Mouse (Mus musculus) cerebral cortex, adult 2 months (tissue): ENCODE data around the gene 4930438A08Rik.

ENCODE experiments used
- WGBS: fragments of 180-500 bp; shearing (Covaris S2); methylation state at CpG from one replicate; pipeline ENCODE4 v1.1.7; 2018; 5-methylcytosine and 5-hydroxymethylcytosine counted together

4930438A08Rik gene

GRCm38 (mm10) chr11:58274572-58274971 lies at the start of gene 4930438A08Rik:
4930438A08Rik (plus strand) TSS chr11:58274799.
- 57% methylated on average over 2 of the region's 2 CpGs for WGBS

- WGBS: 85% methylated on average over 2 of the region's 2 CpGs
These were observed 49.7 kb upstream of the 4930438A08Rik start for GRCm38 (mm10) chr11:58224872-58225271.

GRCm38 (mm10) chr11:58225655-58226054 lies 48.9 kb upstream of the 4930438A08Rik start:
- 17% methylated on average over 5 of the region's 5 CpGs for WGBS

DNA sequence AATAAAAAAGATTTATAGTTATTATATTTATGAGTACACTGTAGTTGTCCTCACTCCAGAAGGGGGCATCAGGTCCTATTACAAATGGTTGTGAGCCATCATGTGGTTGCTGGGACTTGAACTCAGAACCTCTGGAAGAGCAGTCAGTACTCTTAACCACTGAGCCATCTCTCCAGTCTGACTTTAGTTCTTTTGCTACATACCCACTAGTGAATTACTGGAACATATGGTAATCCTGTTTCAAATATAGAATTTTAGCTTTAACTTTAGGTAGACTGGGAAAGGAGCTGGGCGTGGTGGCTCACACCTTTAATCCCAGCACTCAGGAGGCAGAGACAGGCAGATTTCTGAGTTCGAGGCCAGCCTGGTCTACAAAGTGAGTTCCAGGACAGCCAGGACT lies 46.6 kb upstream of the 4930438A08Rik start:
- 85% methylated on average over 2 of the region's 2 CpGs for WGBS

GRCm38 (mm10) chr11:58230396-58230910 lies 44.1 kb upstream of the 4930438A08Rik start:
- WGBS: 73% methylated on average over 16 of the region's 16 CpGs

DNA sequence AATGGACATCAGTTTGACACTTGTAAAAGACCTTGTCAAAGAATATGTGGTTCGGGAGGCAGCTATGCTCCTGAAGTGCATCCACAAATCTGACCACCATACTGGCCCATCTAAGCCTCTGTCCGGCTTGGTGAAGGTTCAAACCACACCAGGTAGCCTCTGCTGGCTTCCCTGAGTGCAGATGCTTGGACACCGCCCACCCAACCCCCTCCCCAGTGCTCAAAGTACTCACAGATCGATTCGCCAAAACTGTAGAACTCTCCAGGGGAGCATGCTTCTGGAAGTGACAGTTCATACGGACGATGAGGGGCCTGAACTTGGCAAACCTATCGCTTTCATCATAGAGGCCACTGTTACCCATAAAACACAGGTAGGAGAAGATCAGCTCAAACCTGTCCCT lies 43.4 kb upstream of the 4930438A08Rik start:
- WGBS: 89% methylated on average over 8 of the region's 8 CpGs

GRCm38 (mm10) chr11:58234551-58234950 lies 40.0 kb upstream of the 4930438A08Rik start:
- WGBS: 79% methylated on average over 3 of the region's 3 CpGs

DNA sequence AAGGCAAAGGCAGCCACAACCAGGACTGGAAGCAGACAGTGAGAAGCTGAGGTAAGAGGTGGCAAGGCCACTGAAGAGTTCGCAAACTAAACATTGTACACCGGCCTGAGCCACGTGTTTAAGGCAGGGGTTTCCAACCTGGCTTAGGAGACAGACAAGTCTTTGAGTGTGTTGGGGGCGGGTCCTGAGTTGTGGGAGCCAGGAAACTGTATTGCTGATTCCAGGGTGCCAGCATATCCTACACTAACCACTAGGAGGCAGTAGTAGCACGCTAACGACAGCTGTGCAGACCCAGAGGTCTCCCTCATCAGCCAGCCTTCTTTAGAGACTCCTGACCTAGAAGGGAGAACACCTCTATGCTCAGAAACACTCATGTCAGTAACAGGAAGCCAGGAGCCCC lies 39.4 kb upstream of the 4930438A08Rik start:
- 31% methylated on average over 6 of the region's 6 CpGs for WGBS

DNA sequence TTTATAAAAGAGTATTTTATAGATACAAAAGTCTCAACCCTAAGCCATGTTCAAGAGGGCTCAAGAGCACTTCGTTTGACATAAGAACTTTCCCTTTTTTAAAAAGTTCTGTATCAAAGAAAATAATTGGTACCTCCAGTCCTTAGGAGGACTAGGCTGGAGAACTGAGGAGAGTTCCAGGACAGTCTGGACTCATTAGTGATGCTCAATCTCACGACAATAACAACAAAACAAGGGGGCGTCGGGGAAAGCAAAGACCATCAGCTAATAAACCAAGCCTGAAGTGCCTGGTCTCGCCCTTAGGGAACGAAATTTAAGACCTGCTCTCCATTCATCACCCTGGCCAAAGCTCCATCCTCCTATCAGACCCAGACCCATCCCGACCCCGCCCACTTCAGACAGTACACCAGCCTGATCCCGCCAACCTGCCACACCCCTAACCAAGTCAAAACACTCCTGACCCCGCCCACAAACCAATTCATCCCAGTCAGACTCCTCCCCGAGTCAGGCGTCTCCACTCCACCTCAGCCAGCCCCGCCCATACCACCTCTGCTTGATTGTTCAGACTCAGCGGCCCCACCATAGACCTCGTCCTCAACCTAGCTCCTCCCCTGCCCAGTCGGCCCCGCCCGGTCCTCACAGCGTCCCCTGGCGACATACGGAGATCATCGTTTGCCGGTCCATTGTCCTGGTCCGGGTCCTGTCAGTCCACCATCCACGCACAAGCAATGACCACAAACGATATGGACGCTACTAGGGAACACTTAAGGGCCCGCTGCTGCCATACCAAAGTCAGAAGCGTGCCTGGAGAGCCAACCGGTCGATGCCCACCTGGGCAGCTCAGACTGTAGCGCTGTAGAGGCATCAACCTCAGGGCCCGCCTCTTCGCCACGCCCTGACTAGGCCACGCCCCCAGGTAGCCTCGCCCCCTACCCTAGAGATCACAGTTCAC lies 35.5 kb upstream of the 4930438A08Rik start:
- WGBS: 4% methylated on average over 37 of the region's 37 CpGs

DNA sequence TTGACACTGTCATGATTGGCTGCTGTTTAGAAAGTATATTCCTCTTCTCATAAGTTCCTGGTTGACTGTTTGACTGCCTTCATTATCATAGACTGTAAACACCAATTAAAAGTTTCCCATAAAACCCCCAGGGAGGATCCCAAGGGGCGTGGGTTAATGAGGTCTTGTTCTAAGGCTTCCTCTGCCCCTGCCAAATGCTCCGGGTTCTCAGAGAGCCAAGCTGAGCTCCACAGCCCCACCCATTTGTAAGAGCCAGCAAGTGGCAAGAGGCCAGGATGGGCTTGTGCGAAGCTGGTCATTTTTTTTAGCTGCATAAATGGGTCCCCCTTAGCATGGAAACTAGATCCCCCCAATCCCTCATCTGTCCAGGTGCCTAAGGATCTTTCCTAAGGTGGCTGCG lies 27.3 kb upstream of the 4930438A08Rik start:
- WGBS: 32% methylated on average over 4 of the region's 4 CpGs

DNA sequence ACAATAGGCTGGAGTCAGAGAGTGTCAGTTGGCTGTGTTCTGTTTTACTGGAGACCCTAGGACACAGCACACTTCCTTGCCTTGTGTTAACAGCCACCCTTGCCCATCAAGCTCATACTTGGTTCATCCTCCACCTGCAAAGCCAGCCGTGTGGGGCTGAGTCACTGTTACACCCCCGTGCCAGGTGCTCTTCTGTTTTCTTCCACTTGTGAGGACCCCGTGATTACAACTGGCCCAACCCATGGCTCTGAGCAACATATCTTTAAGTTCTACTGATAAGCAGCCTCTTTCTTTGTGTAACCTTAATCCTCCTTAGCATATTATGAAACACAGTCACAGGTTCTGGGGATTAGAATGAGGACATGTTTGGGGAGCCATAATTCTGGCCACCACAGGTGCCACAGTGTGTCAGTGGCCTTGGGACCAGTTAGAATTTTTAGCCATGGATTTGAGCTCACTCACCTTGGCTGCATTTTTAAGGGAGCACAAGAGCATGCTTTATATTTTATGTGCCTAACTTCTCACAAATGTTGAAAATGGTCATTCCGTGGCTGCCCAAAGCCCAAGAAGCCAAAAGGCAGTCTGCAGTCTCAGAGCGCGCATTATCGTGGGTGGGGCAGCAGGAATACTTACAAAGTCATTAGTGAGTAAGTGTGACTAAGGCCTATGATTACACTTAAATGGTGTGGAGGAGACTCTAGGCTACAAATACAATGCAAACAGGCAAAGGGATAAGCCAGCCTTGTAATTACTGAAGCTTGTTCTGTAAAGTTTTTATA lies 25.2 kb upstream of the 4930438A08Rik start:
- 85% methylated on average over 7 of the region's 7 CpGs for WGBS

GRCm38 (mm10) chr11:58250550-58250949 lies 24.0 kb upstream of the 4930438A08Rik start:
- 82% methylated on average over 5 of the region's 5 CpGs for WGBS

DNA sequence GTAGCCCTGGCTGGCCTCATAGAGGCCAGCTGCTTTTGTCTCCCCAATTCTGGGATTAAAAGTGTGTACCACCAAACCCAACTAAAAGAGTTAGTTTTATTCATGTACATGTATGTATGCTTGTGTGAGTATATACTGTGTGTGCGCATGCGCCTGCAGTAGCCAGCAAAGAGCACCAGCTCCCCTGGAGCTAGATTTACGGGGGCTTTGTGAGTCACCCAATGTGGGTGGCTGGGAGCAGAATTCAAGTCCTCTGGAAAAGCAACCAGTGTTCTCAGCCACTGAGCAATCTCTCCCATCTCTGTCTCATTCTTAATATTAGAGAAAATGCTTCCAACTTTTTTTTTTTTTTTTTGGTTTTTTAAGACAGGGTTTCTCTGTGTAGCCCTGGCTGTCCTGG lies 20.2 kb upstream of the 4930438A08Rik start:
- 77% methylated on average over 3 of the region's 3 CpGs for WGBS

- WGBS: 87% methylated on average over 5 of the region's 5 CpGs
These were observed 16.8 kb upstream of the 4930438A08Rik start for GRCm38 (mm10) chr11:58257816-58258215.

- 85% methylated on average over 4 of the region's 4 CpGs for WGBS
These were observed 14.4 kb upstream of the 4930438A08Rik start for GRCm38 (mm10) chr11:58260156-58260555.

- 92% methylated on average over 4 of the region's 4 CpGs for WGBS
These were observed 12.8 kb upstream of the 4930438A08Rik start for GRCm38 (mm10) chr11:58261826-58262225.

DNA sequence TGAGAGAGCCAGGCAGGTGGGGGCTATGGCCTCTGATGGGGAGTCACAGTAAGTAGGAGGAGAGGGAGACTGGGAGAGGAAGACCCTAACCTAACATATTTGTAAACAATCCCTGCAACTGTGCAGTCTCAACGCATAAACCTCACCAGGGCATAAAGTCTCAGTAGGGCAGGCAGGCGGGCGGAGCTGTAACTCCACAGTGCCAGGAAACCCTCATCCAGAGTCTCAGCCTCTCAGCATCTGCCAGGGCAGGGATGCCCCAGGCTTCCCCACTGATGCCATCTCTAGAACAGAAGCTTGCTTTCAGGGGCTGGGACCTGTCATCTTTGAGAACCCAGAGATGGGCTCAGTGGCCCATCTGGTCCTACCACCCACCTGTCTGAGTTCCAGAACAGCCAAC lies 12.3 kb upstream of the 4930438A08Rik start:
- 85% methylated on average over 3 of the region's 3 CpGs for WGBS

GRCm38 (mm10) chr11:58263516-58263915 lies 11.1 kb upstream of the 4930438A08Rik start:
- WGBS: 85% methylated on average over 2 of the region's 2 CpGs

- 86% methylated on average over 9 of the region's 9 CpGs for WGBS
These were observed 10.1 kb upstream of the 4930438A08Rik start for GRCm38 (mm10) chr11:58264546-58264945.

- WGBS: 96% methylated on average over 3 of the region's 3 CpGs
These were observed 6.3 kb upstream of the 4930438A08Rik start for GRCm38 (mm10) chr11:58268285-58268684.

DNA sequence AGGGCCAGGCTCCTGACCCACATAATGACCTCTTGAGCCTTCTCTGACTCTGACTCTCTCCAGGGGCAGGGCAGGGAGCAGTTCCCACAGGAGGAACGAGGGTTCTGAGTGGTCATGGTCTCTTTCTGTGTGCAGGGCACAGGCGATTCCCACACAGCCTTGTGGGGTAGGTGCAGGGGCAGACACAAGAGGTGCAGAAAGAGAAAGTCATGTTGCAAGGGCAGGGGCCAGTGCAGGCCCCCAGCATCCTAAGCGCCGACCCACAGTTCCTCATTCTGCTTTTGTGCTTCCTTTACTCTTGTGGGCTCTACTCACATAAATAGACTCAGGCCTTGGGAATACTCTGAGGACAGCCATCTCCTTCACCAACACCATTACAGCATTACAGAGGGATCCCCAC lies 1.2 kb downstream of the 4930438A08Rik start:
- WGBS: 79% methylated on average over 4 of the region's 4 CpGs

GRCm38 (mm10) chr11:58281970-58282496 lies 7.4 kb downstream of the 4930438A08Rik start:
- 82% methylated on average over 13 of the region's 13 CpGs for WGBS
